Mouse (Mus musculus) E14TG2a.4 (cell line): ENCODE results near the gene Calm2.

Experiments used
- CTCF ChIP-seq: conservative IDR thresholded peaks from 2 replicates; pipeline ENCODE4 v1.5.1; 2014; ENCODE audit warnings: low read length
- NANOG ChIP-seq: IDR thresholded peaks from 2 replicates; pipeline ENCODE4 v1.6.1; 2014; ENCODE audit warnings: borderline replicate concordance, low read length, mixed read lengths

- no peak for TF ChIP-seq CTCF
- TF ChIP-seq NANOG, result no peak
These were observed 47.6 kb upstream of the Calm2 start for GRCm38 (mm10) chr17:87494310-87494709.
